Mouse (Mus musculus): ENCODE measurements around the gene Gm6509. TPM values are rescaled to one million over a fixed set of nuclear protein-coding genes. Genes with fewer than 3 reads are reported as not detected.
"Not testable (repeated sequence)": the region's sequence is repeated elsewhere in the genome, so short reads cannot be mapped to it uniquely, and the experiment has no call there.

Gene Gm6509
- 0.22 TPM in 1 of 2 replicates, not detected in the other for total RNA-seq (2012; rRNA removed)

GRCm38 (mm10) chr5:94623679-94624078 lies at the start of gene Gm6509:
Gene Gm6509 (plus strand): TSS chr5:94623979.
- H3K4me3 ChIP-seq (ENCODE audit: insufficient read depth in 1 of 2, low read depth in 1 of 2, low read length in 2 of 2, poor library complexity in 1 of 2, severe bottlenecking in 1 of 2); H3K27ac ChIP-seq (ENCODE audit: insufficient read depth, low read depth, low read length, poor library complexity, severe bottlenecking); H3K9ac ChIP-seq (ENCODE audit: insufficient read depth, low read depth, low read length, poor library complexity, severe bottlenecking); in situ Hi-C loops (cut with MboI; ENCODE audit: low sequenced_read_pairs in 2 of 2, unreplicated experiment in 2 of 2); H3K36me3 ChIP-seq (ENCODE audit: control insufficient read depth, insufficient read depth, low read length, poor library complexity, severe bottlenecking); DNase-seq (ENCODE audit: low read depth, low spot score); H3K9me3 ChIP-seq (ENCODE audit: control insufficient read depth, insufficient read depth, low read depth, low read length); H3K4me1 ChIP-seq (ENCODE audit: control insufficient read depth in 2 of 2, insufficient read depth in 2 of 2, low read length in 2 of 2, poor library complexity in 1 of 2): not testable (repeated sequence)

- H3K4me1 ChIP-seq (ENCODE audit: control insufficient read depth in 2 of 2, insufficient read depth in 2 of 2, low read length in 2 of 2, poor library complexity in 1 of 2); H3K9ac ChIP-seq (ENCODE audit: insufficient read depth, low read depth, low read length, poor library complexity, severe bottlenecking); H3K4me3 ChIP-seq (ENCODE audit: insufficient read depth in 1 of 2, low read depth in 1 of 2, low read length in 2 of 2, poor library complexity in 1 of 2, severe bottlenecking in 1 of 2); H3K27ac ChIP-seq (ENCODE audit: insufficient read depth, low read depth, low read length, poor library complexity, severe bottlenecking); H3K9me3 ChIP-seq (ENCODE audit: control insufficient read depth, insufficient read depth, low read depth, low read length); in situ Hi-C loops (cut with MboI; ENCODE audit: low sequenced_read_pairs in 2 of 2, unreplicated experiment in 2 of 2); DNase-seq (ENCODE audit: low read depth, low spot score); H3K36me3 ChIP-seq (ENCODE audit: control insufficient read depth, insufficient read depth, low read length, poor library complexity, severe bottlenecking): not testable (repeated sequence)
These were observed 7.5 kb upstream of the Gm6509 start, which contains the start of gene Gm3147 for GRCm38 (mm10) chr5:94616242-94616641. Gene Gm3147 (minus strand): TSS chr5:94616342.

- H3K4me3 ChIP-seq (ENCODE audit: insufficient read depth in 1 of 2, low read depth in 1 of 2, low read length in 2 of 2, poor library complexity in 1 of 2, severe bottlenecking in 1 of 2); H3K4me1 ChIP-seq (ENCODE audit: control insufficient read depth in 2 of 2, insufficient read depth in 2 of 2, low read length in 2 of 2, poor library complexity in 1 of 2); H3K36me3 ChIP-seq (ENCODE audit: control insufficient read depth, insufficient read depth, low read length, poor library complexity, severe bottlenecking); H3K9ac ChIP-seq (ENCODE audit: insufficient read depth, low read depth, low read length, poor library complexity, severe bottlenecking); H3K9me3 ChIP-seq (ENCODE audit: control insufficient read depth, insufficient read depth, low read depth, low read length); H3K27ac ChIP-seq (ENCODE audit: insufficient read depth, low read depth, low read length, poor library complexity, severe bottlenecking); in situ Hi-C loops (cut with MboI; ENCODE audit: low sequenced_read_pairs in 2 of 2, unreplicated experiment in 2 of 2); DNase-seq (ENCODE audit: low read depth, low spot score): not testable (repeated sequence)
These were observed 24.3 kb downstream of the Gm6509 start, which contains the start of gene Gm6205 for GRCm38 (mm10) chr5:94648082-94648481. Gene Gm6205 (plus strand): TSS chr5:94648382.

Other genes starting within 250 kb of the Gm6509 start
- gene Gm7682, start 178.2 kb upstream of the Gm6509 start, total RNA-seq (2012; rRNA removed), result not detected in 2 replicates
- not detected in 2 replicates for gene Gm3139, start 97.7 kb upstream of the Gm6509 start, total RNA-seq (2012; rRNA removed)
- gene Gm3147, start 7.6 kb upstream of the Gm6509 start, total RNA-seq (2012; rRNA removed), result not detected in 2 replicates
- gene Gm6205, start 24.4 kb downstream of the Gm6509 start, total RNA-seq (2012; rRNA removed), result not detected in 2 replicates
- gene Gm3183, start 241.5 kb downstream of the Gm6509 start, total RNA-seq (2012; rRNA removed), result 0.21 and 0.36 TPM in 2 replicates

Measured in ES-E14 (cell line).